Mouse (Mus musculus): ENCODE measurements around the gene Car11.
"Not testable (repeated sequence)": the region's sequence is repeated elsewhere in the genome, so short reads cannot be mapped to it uniquely, and the experiment has no call there.

Gene Car11

GRCm38 (mm10) chr7:45699523-45700141 is at the start of gene Car11:
Car11 (plus strand) TSS chr7:45699843.
- in situ Hi-C loops (cut with MboI): no loop called here

- in situ Hi-C loops (cut with MboI): not testable (repeated sequence)
These were observed 49.2 kb upstream of the Car11 start for GRCm38 (mm10) chr7:45650484-45650883.

- in situ Hi-C loops (cut with MboI): no loop called here
These were observed 45.1 kb upstream of the Car11 start for GRCm38 (mm10) chr7:45654424-45655047.

GRCm38 (mm10) chr7:45660746-45661478 is 38.7 kb upstream of the Car11 start:
- in situ Hi-C loops (cut with MboI): no loop called here

GRCm38 (mm10) chr7:45661702-45662101 is 37.9 kb upstream of the Car11 start:
- in situ Hi-C loops (cut with MboI): not testable (repeated sequence)

GRCm38 (mm10) chr7:45665303-45666138 is 34.1 kb upstream of the Car11 start:
- in situ Hi-C loops (cut with MboI): no loop called here

- in situ Hi-C loops (cut with MboI): no loop called here
These were observed 33.5 kb upstream of the Car11 start, which contains the start of gene Fut2 for GRCm38 (mm10) chr7:45666161-45666560. Fut2 (minus strand) TSS chr7:45666394.

GRCm38 (mm10) chr7:45667761-45668160 is 31.9 kb upstream of the Car11 start:
- in situ Hi-C loops (cut with MboI): no loop called here

- in situ Hi-C loops (cut with MboI): no loop called here
These were observed 30.7 kb upstream of the Car11 start for GRCm38 (mm10) chr7:45668921-45669320.

GRCm38 (mm10) chr7:45677627-45678295 is 21.9 kb upstream of the Car11 start:
- in situ Hi-C loops (cut with MboI): no loop called here

GRCm38 (mm10) chr7:45678513-45678912 is 21.1 kb upstream of the Car11 start:
- in situ Hi-C loops (cut with MboI): no loop called here

GRCm38 (mm10) chr7:45679966-45680621 is 19.5 kb upstream of the Car11 start:
- in situ Hi-C loops (cut with MboI): no loop called here

- in situ Hi-C loops (cut with MboI): no loop called here
These were observed 18.5 kb upstream of the Car11 start for GRCm38 (mm10) chr7:45681046-45681736.

- in situ Hi-C loops (cut with MboI): no loop called here
These were observed 17.2 kb upstream of the Car11 start for GRCm38 (mm10) chr7:45682144-45683126.

GRCm38 (mm10) chr7:45683396-45684050 is 16.1 kb upstream of the Car11 start, which contains the start of gene Ntn5:
Ntn5 (plus strand) TSS chr7:45684022.
- in situ Hi-C loops (cut with MboI): no loop called here

- in situ Hi-C loops (cut with MboI): no loop called here
These were observed 13.8 kb upstream of the Car11 start for GRCm38 (mm10) chr7:45685811-45686210.

- in situ Hi-C loops (cut with MboI): no loop called here
These were observed 12.8 kb upstream of the Car11 start for GRCm38 (mm10) chr7:45686841-45687240.

GRCm38 (mm10) chr7:45689099-45689498 is 10.5 kb upstream of the Car11 start:
- in situ Hi-C loops (cut with MboI): no loop called here

Data from mature B cell (primary cell).